Mouse (Mus musculus) induced T-regulatory cell, adult 2 months (primary cell): ENCODE measurements at regions not wholly inside any gene's neighbourhood (a gene's known extent, or its start where the extent isn't known, plus 50 kb on each side); places are given as distances from the start of the nearest gene placed in this dataset.

Experiments used
- DNase-seq: peaks from one replicate; pipeline ENCODE4 v3.0.0-alpha.2; 2012; ENCODE audit warnings: low read depth

GRCm38 (mm10) chr1:76509486-76509885 lies 963.4 kb downstream of the Slc4a3 start:
- no peak for DNase-seq

- DNase-seq: no peak
These were observed 966.1 kb downstream of the Slc4a3 start for GRCm38 (mm10) chr1:76512156-76512555.

GRCm38 (mm10) chr1:76513490-76513889 lies 967.4 kb downstream of the Slc4a3 start:
- DNase-seq: no peak

GRCm38 (mm10) chr1:76529531-76529930 lies 983.5 kb downstream of the Slc4a3 start:
- DNase-seq: no peak

- DNase-seq: no peak
These were observed 984.3 kb downstream of the Slc4a3 start for GRCm38 (mm10) chr1:76530342-76530741.

- no peak for DNase-seq
These were observed 979.3 kb downstream of the Epha4 start for GRCm38 (mm10) chr1:76535522-76535956.

- no peak for DNase-seq
These were observed 974.4 kb downstream of the Epha4 start for GRCm38 (mm10) chr1:76540529-76540928.

GRCm38 (mm10) chr1:76550876-76551275 lies 964.0 kb downstream of the Epha4 start:
- no peak for DNase-seq

- no peak for DNase-seq
These were observed 955.4 kb downstream of the Epha4 start for GRCm38 (mm10) chr1:76559441-76559840.

GRCm38 (mm10) chr1:76575487-76575886 lies 939.4 kb downstream of the Epha4 start:
- no peak for DNase-seq

- DNase-seq: no peak
These were observed 929.0 kb downstream of the Epha4 start for GRCm38 (mm10) chr1:76585921-76586320.

- no peak for DNase-seq
These were observed 889.1 kb downstream of the Epha4 start for GRCm38 (mm10) chr1:76625831-76626230.

GRCm38 (mm10) chr1:76629861-76630260 lies 885.0 kb downstream of the Epha4 start:
- DNase-seq: no peak

- DNase-seq: no peak
These were observed 880.8 kb downstream of the Epha4 start for GRCm38 (mm10) chr1:76634071-76634470.

GRCm38 (mm10) chr1:76637268-76638009 lies 877.4 kb downstream of the Epha4 start:
- no peak for DNase-seq

- no peak for DNase-seq
These were observed 876.9 kb downstream of the Epha4 start for GRCm38 (mm10) chr1:76638010-76638400.

- no peak for DNase-seq
These were observed 873.6 kb downstream of the Epha4 start for GRCm38 (mm10) chr1:76641181-76641711.

- no peak for DNase-seq
These were observed 872.2 kb downstream of the Epha4 start for GRCm38 (mm10) chr1:76642703-76643102.

GRCm38 (mm10) chr1:76644895-76645294 lies 870.0 kb downstream of the Epha4 start:
- no peak for DNase-seq

GRCm38 (mm10) chr1:76654826-76655225 lies 860.1 kb downstream of the Epha4 start:
- no peak for DNase-seq

GRCm38 (mm10) chr1:76658228-76658627 lies 856.7 kb downstream of the Epha4 start:
- no peak for DNase-seq

- no peak for DNase-seq
These were observed 854.7 kb downstream of the Epha4 start for GRCm38 (mm10) chr1:76660146-76660545.

- DNase-seq: no peak
These were observed 850.5 kb downstream of the Epha4 start for GRCm38 (mm10) chr1:76664381-76664780.

GRCm38 (mm10) chr1:76676836-76677235 lies 838.1 kb downstream of the Epha4 start:
- DNase-seq: no peak
